Mouse (Mus musculus) B cell, adult 67 days (primary cell): ENCODE results near the gene Dnmt3a. TPM values are rescaled to one million over a fixed set of nuclear protein-coding genes. Genes with fewer than 3 reads are reported as not detected.

Experiments
- total RNA-seq, 2 experiments: library from RNA; stranded (reverse); gene quantifications; 4 replicates each; pipeline ENCODE4 v1.2.4; 2023

Dnmt3a gene
- 10 to 100 TPM; 63.8 to 65.9 TPM for total RNA-seq

DNA sequence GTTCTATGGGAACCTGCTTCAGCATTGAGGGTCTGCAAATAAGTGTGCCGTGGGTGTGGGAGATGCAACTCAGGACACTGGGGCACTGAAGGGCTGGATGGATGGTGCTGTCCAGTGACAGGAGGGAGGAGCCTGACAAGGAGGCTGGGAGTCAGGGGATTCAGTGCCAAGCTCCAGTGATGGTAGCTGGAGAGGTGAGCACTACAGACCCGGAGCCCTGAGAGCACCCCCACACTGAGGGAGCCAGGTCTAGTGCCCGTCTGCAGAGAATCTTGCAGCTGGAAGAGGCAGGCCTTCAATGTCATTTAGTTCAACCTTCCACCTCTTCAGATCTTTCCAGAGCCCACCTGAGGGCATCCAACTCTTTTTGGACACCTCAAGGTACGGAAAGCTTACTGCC is at the start of gene Dnmt3a:
Gene Dnmt3a (plus strand): TSS at position 156 of the 400 bp plus-strand sequence.

DNA sequence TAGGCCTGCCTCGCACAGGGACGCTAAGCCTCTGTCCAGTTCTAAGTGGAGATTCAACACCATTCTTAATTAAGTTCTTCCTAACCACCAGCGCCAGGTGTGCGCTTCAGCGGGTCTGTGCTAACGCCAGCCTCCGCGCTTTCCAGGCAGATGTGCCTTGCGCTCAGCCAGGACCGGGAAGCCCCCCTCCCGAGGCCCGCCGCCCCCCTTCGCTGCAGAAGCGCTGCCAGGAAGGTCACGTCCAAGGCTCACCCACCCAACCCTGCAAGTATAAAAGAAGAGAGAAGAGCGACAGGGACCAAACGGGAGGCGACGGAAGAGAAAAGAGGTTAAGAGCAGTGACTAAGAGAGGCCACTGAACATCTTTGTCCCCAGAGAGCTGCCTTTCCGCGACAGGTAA is 148.8 kb downstream of the Dnmt3a start, which contains the start of gene Pomc:
Gene Pomc (plus strand): TSS at position 301 of the 400 bp plus-strand sequence.

Other genes with a start within 250 kb of the Dnmt3a start
- gene Dtnb, start 233.6 kb upstream of the Dnmt3a start, total RNA-seq = 10 to 100 TPM; 45.0 to 51.8 TPM
- 1 to 10 TPM; 1.4 to 2.5 TPM for gene Pomc, start 148.9 kb downstream of the Dnmt3a start, total RNA-seq
- gene Efr3b, start 232.9 kb downstream of the Dnmt3a start, total RNA-seq = under 1 TPM in 1 of 2 experiments, not detected in 1; 0.09 TPM